Mouse (Mus musculus): Measurements from ENCODE around the gene Adgra3. TPM values are rescaled to one million over a fixed set of nuclear protein-coding genes. Genes with fewer than 3 reads are reported as not detected.

The Adgra3 gene
- total RNA-seq, 4 experiments from 2014 or later, result 14.9 to 23.5 (median 18.4) TPM

DNA sequence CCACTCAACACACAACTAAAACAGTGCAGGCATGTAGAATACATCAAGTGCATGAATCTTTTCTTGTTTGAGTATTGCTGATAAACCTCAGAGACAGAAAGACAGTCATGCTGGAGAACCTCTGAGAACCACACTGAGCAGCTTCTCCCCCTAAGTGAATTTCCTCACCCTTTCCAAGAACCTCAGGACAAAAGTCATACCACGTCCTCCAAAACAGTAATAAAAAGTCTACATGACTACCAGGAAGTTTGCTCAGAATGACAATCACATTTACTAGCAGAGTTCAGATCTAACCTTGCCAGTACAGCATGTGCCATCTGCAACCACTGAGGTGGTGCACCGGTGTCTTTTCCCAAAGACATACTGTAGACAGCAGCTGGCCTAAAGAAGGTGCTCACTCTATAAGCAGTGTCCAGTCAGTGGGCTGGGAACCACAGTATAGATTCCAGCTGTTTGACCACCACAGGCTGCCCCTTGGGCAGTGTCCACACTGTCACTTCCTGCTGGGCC, 27.0 kb downstream of the Adgra3 start:
- DNase-seq (ENCODE audit: low spot score), result no peak

DNA sequence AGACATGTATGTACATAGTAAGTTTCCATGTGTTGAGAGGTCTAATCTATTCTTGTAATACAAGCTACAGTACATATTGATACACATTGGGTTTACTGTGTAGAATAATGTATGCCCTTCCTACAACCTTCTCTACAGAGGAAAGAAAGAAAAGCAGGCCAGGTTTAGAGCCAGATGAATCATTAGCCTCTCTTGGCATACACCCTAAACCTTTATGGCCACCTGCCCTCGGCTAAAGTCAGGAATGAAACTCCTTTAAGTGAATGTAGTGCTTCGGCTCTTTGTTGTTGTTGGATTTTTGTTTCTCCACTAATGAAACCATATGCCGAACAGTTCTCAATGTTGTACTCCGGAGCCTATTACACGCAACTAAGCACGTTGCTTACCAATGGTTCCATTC, 27.5 kb downstream of the Adgra3 start:
- no peak for DNase-seq (ENCODE audit: low spot score)

DNA sequence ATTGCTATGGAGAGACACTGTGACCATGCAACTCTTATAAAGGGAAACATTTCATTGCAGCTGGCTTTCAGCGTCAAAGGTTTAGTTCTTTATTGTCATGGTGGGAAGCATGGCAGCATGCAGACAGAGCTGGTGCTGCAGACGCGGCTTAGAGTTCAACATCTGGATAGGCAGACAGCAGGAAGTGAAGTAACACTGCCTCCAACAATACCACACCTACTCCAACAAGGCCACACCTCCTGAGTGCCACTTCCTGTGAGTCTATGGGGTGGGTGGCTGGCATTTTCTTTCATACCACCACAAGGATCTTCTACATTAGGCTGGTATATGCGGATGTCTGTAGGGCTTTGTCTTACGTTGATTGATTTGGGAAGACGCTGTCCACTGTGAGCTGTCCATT, 29.1 kb downstream of the Adgra3 start:
- DNase-seq (ENCODE audit: low spot score), result no peak

DNA sequence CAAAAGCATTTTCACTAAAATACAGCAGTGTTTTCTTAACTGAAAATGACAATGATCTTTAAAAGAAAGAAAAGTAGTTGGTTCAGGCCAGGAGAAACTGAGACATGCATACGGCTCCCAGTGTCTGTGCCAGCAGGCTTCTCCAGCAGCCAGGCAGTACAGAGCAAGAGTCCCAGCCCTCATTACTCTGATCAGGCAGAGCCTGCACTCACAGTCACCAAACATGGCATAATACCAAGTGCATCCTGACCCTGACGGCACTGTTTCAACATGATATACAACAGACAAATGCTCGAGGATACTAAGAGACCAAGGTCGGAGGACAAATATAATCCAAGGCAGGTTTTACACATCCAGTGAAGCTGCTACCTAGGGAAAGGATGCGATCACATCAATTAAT, 31.2 kb downstream of the Adgra3 start:
- no peak for DNase-seq (ENCODE audit: low spot score)

DNA sequence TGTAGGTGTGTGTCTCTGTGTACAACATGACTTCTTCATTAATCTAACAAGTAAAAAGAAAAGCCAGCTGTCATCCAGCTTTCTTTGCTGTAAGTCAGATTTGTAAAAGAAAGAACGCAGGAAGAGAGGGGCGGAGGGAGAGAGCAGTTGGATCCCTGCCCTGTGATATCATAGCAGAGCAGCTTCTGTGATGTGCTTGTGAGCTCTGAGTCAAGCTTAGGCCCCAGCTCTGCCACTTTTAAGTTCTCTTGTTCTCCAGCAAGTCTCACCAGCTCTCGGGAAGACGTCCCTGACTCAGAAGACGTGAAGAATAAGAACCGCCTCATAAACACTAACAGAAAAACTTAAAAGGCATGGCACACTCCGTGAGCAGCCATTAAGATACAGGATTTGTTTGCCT, 31.8 kb downstream of the Adgra3 start:
- DNase-seq (ENCODE audit: low spot score), result no peak

DNA sequence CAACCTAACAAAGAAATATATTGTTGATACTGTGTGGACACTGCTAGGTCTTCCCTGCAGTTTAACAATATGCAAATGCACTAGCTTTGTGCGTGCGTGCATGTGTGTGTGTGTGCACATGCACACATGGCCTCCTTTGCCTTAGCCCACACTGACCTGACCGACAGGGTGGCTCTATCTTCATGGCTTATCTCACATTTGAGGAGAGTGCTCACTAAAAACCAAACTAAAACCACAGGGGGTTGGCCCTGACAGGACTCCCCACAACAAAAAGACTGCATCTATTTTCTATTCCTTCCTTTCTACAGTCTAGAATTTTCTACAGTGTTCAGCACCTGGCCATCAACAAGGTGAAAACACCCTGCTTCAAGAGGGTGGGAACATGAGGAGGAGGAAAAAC, 32.7 kb downstream of the Adgra3 start:
- DNase-seq (ENCODE audit: low spot score), result no peak

DNA sequence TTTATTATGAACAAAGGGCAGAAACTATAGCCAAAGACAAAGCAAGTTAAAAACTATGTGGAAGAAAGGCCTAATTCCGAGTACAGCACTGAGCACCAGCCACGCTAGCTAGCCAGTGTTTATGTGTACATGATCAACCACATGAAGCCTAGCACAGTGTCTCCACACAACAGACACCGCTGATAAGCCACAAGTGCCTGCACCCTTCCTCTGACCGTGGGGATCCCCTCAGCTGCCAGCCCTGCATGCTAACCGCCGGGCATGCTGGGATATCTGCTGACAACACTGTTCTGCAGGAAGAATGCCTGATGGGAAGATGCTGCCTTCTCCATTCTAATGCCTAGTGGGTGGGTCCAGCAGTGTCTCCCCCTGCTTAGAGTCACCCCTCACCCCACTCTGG, 34.7 kb downstream of the Adgra3 start:
- no peak for DNase-seq (ENCODE audit: low spot score)

DNA sequence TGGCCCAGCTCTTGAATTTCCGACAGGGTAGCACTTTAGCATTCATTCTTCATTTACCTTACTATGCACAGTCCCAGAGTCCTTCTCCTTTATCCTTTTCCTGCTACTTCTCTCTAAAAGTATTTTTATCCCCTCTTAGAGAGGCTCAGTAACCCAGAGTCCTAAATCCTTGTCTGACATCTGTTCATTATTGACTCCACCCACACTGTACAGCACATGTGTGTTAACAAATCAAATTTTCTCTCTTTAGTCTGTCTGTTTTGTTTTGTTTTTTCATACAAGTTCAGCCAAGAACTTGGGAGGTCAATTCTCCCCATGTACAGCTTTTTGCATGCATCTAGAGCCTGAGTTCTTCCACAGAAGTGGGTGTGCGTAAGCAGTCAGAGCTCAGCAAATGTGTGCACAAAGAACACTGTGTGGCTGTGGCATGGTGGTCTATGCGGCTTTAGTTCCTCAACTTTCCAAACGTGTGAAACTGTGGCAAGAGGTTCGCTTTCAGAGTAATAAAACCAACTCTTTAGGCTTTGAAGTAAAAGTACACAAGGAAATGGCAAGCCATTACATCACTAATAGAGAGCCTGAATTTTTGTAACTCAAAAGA, 42.7 kb downstream of the Adgra3 start:
- no peak for DNase-seq (ENCODE audit: low spot score)

DNA sequence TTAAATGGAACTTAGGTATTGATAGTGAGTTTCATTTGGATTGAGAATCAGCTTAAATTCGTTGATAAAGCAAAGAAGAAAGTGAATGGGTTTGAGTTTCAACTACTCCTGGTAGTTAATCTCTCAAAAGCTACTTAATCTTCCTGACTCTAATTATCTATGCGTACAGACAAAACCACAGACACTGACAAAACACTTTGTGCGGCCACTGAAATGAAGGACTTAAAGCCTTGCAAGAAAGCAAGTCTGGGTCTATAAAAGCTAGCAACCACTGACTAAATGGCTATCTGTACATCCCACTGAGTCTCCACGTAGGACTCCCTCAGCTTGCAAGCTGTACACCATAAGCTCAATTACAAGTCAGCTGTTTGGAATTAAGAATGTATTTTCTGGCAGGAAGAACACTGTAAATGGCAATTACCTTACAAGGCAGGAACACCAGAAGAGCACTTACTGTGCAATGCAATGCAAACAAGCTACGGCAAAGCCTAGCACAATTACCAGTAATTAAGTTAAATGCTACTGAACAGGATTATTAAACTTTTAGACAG, 43.6 kb downstream of the Adgra3 start:
- DNase-seq (ENCODE audit: low spot score), result no peak

DNA sequence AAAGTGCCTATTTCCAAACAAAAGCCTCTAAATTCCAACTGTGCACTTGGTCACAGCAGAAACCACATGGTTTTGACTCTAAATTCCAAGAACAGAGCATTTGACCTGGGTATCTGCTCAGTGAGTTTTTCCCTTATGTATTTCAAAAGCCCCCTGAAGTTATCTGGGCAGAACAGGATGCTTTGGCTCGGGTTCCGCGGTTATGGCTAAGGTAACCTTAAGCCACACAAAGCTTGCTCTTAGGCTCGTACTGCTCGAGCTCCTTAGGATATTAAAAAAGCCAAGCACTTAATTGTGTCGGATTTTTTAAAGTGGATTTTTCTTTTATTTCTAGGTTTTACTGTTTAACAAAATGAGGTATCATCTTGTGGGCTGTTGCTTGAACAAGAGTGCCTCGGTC, 44.1 kb downstream of the Adgra3 start:
- DNase-seq (ENCODE audit: low spot score), result no peak

DNA sequence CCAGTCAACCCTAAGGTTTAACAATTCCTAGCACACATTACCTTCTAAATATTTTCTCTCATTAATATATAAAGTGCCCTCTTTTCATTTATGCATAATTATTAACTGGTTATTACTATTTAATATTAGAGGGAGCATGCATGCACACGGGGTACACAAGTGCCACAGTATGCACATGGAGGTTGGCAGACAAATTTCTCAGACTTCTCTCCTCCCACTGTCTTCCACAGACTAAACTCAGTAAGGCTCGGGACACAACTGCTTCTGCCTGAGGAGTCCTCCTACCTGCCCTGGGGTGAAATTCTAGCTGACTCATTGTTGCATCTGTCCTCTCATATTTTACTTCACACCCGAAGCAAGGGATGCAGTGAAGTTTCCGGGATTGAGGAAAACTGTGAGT, 44.8 kb downstream of the Adgra3 start:
- no peak for DNase-seq (ENCODE audit: low spot score)

DNA sequence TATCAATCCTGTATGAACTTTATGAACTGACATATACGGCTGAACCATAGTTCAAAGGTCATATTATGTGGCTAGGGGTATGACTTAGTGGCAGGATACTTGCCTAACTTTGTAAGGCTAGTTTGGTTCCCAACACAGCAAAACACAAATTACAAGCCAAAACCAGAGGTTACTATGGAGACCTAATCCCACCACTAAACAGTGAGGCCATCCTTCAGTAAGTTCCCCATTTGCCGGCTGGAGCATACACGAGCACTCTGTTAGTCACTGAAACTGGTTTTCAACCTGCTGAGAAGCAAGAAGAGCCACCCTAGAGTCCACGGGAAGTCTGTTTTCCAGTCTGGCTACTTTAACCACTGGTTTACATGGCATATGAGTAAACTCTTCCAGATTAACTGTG, 50.0 kb downstream of the Adgra3 start:
- DNase-seq (ENCODE audit: low spot score), result no peak

DNA sequence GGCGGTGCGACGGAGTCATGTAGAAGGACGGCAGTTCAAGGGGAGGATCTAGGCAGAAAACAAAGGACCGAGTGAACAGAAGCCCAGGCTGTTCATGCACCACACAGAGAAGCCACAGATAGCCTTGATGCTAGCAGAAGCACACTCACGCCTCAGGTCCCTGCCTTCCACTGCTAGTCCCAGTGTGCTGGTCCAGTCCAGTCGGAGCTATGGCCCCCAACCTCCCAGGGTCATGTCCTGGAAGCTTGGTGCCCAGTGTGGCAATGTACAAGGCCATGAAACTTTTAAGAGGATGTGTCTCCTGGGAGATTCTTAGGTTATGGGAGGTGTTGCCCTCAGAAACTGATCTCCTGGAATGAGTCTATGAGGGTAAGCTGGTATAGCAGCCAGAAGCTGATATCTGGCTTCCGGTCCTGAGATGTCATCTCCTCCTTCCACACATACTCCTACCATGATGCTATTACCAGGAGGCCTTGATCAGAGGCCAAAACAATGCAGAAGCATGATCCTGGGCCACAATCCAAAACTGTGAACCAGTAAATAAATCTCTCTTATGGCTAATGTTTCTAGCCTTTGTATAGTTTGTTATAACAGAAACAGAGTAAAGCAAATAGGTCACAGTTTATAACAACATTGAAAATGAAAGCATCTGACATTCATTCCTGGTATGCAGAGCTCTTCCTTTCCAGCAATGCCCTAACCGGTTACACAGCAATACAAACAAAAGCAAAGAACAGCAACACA, 51.7 kb downstream of the Adgra3 start:
- DNase-seq (ENCODE audit: low spot score), result peak; percentile 47

DNA sequence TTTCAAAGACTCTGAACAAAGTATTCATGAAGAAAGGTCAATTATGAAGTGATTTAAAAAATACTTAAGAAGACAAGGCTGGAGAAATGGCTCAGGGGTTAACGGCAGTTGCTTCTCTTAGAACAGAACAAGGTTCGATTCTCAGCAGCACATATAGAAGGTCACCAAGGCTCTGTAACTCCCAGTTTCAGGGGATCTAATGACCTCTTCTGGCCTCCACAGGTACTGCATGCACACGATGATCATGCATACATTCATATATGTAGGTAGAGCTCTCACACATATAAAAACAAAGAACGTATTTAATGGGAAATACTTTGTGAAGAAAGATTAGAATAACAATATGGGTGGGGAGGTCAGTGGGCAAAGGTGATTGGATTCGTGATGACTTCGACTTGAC, 56.5 kb downstream of the Adgra3 start:
- DNase-seq (ENCODE audit: low spot score), result no peak

DNA sequence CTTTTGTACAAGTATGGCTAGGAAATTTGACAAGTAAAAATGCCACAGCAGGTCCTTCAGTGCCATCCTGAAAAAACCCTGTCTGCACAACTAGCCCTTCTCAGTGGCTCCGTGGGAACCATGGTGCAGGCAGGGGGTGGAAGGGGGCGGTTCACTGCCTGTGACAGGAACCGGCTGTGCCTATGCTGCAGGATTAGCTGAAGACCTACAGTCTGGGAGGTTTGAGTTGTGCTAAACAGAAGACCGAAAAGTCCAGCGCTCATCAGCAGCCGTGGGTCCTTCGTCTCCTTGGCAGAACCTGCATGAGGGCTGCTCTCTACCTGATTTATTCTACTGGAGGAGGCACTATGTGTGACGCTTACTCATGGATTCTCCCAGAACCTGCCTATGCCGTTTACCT, 59.0 kb downstream of the Adgra3 start:
- no peak for DNase-seq (ENCODE audit: low spot score)

DNA sequence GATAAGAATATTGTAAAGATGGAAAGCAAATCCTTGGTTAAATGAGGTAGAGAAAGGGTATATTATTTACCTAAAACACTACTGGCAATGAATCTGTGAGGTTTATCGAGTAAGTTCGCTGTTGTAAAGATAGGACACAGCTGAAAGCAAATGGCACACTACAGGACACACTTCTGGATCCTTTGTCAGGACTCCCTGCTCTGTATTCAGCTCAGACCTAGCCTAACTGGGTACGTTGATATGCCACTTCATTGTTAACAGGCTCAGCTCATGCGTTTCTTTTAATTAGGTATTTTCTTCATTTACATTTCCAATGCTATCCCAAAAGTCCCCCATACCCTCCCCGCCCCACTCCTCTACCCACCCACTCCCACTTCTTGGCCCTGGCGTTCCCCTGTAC, 61.8 kb downstream of the Adgra3 start:
- DNase-seq (ENCODE audit: low spot score), result no peak

DNA sequence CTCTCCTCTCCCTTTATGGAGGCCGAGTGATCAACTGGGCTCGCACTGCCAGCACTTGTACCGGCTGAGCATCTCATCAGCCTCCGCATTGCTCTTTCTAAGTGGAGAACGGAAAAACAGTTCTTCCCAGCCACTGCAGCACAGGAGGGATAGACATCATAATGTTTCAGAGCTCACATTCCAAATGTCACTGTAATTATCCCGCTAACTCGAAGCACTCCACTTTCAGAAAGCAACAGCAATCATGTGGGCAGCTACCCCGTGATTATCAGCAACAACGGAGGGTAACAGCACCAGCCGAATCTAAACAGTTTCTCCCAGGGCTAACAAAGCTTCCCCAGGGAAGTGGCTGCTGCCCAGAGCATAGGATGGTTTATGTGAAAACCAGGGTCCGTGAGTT, 62.3 kb downstream of the Adgra3 start:
- DNase-seq (ENCODE audit: low spot score), result no peak

DNA sequence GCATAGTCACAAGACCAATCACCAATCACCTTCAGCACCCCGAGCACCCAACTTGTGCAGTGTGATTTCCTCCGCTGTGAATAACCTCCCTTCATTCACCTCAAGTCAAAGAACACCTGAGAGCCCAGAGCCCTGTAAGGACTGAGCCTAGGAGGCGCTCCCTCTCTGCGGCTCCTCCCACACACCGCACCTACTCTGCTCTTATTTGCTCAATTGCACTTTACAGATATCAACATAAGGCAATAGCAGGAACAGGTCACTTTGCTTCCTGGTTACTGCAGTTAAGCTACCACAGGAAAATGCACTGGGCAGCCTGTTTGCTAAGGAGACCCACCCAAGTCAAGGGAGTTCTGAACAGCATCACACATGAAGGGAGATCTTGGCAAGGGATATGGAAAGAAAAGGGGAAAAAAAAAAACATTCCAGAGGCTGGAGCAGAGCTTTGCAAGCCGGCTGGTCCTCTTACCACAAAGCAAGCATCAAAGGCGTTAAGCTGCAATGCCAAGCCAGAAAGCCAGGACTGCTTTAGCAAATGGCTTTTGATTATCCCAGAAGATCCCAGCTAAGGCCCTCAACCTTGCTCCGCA, 68.0 kb downstream of the Adgra3 start:
- DNase-seq (ENCODE audit: low spot score), result no peak

DNA sequence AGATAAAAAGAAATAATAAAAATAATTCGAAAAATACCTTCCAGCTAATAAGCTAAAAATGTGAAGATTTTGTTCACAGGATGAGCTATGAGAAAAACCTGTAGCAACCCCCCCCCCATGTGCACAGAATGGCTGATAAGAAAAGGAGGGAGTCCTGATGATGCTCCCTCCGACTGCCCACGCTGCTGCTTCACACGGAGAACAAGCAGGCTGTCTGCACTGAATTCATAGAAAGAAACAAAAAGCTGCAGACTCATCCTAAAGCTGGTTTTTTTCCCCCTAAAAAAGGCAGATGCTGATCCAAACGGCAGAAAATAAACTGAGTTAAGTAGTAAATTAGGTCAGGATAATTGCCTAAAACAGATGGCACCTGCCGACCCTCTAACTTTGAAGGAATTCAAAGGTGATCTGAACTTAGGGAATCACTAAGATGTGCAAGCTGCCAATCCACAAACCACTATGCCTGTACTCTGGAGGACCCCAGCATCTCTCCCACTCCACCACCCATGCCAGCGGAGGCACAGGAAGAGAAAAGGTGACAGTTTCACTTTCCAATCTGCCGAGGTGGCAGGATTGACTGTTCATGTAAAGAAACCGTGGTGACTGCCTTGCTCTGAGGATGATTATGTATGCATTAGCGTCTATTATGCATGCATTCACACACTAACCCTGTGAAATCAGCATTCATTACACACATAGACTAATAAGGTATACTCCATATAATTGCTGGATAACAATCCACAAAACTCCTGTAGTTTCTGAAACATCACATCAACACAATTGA, 70.6 kb downstream of the Adgra3 start:
- no peak for DNase-seq (ENCODE audit: low spot score)

DNA sequence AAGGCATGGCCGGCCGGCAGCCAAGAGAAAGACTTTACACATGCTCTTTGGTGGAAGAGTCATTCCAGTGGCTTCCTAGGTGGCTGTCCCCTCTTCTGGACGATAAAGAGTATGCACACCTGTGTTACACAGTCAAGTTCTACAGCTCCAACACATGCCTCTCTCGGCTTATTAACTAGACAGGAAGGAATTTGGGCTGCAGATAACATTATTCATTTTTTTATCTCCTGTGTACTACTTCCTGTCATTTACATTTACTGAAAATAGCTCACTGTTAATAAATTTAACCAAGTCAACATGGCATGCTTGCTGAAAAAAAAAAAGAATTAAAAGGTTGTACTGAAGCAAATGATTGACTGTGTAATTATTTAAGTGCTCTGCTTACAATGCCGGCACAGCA, 78.1 kb downstream of the Adgra3 start:
- no peak for DNase-seq (ENCODE audit: low spot score)

DNA sequence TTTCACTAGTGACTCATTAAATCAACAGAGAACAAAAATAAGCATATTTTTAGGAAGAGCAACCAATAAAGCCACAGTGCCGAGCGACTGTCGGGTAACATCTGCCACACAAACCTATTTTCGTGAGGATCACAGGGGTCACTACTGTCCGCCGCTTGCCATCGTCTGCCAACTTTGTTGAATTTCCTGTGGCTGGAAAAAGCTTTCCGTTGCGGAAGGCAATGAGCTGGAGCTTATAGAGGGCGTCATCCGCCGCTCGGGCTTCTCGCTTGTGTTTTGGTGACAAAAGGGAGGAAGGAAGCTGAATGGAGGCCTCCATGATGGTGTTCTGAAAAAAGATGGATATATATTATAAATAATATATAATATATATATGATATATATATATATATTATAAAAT, 79.6 kb downstream of the Adgra3 start:
- DNase-seq (ENCODE audit: low spot score), result no peak

DNA sequence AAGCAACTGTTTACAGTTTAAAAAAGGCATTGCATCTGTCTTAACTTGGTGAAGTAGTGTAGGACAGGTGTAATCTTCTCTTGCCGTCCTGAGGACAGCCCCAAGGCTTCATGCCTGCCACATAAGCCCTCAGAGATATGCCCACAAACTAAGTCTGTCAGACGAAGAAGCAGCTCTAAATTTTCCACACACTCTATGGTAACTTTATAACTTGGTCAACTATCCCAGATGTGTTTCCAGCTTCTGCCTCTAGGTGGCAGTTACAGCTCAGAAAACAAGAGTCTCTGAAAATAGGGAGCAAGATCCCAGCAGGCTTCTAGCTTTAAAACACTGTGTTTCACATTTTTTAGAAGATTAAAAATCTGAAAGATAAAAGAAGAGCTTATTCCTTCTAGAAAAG, 82.8 kb downstream of the Adgra3 start:
- peak; percentile 80 for DNase-seq (ENCODE audit: low spot score)
